Mouse (Mus musculus) adipocyte (in vitro differentiated cells): ENCODE data around the gene Dpp7.

Experiments used
- DNase-seq: peaks from one replicate; pipeline ENCODE4 v3.0.0-alpha.2; 2016; ENCODE audit warnings: low spot score

The Dpp7 gene

DNA sequence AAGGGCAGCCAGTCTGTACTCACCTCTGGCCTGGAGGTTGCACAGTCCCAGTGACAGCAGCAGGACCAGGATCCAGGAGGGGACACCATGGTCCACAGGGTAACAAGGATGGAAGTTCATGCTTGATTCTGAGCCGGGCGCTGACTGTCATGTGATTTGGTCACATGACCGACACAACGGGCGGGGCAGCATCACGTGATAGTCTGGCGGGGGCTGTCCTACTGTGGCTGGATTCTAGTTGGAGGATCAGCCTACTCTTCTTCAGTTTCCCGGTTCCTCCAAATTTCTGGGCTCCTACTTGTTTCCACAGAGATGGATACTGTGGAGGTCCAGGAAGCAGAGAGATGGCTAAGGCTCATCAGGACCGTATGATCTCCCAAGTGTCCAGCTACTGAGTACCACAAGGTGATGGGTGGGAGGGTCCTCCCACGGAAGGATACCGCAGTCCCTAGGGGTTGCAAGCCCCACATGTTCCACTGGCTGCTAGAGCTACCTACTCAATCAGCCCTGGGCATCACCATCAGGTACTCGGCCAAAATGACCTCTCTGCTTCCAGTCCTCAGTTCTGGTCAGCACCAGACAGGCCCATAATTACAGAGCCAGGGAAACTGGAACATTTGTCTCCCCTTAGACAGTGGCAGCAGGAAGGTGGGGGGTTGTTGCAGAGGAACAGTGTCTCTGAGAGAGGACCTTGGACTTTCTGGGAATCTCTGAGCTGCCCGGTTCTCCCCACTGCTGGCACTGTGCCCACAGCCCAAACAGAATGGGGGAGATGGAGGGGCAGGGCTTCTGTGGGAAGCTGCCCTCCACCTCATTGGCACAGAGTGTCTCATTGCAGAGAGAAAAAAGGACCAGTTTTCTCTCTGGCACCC lies at the start of gene Dpp7:
Gene Dpp7, minus strand, starts transcription at position 152 of the 872 bp plus-strand sequence.
- peak; percentile 88 for DNase-seq

DNA sequence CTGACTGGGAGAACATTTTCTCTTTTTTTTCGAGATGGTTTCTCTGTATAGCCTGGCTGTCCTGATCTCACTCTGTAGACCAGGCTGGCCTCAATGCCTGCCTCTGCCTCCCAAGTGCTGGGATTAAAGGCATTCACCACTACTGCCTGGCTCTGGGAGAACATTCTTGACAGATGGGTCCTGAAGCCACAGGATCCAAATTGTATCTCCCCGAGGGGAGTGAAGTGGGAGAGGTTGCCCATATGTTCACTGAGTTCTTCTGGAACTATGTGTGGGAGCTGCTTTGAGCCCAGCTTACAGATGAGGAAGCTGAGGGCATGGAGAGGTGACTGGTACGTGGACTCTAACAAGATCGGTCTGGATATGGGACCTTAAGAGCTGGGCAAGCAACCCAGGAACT lies 47.8 kb upstream of the Dpp7 start:
- peak; percentile 54 for DNase-seq

DNA sequence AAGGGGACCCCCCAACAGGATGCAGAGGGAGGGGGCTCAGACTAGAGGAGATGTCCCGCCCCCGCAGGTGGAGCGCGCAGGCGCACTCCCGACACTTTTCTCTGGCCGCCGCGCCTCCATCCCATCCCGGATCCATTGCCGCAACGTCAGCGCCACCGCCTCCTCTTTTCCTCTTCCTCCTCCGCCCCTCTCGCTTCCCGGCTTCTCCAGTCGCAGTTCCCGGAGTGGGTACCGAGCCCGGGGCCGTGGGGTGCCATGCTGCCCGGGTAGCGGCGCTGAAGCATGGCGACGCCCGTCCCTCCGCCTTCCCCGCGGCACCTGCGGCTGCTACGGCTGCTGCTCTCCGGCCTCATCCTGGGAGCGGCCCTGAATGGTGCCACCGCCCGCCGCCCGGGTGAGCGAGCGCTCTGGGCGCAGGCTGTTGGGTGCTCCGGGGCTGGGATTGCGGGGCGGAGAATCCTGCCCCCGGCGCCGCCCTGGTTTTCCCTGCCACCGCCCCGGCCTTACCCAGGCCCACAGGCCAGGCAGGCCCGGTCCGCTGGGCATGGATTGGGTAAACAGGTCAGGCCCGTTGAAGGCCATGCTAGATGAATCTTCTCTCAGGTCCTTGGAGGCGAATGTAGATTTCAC lies 46.9 kb upstream of the Dpp7 start:
- peak; percentile 70 for DNase-seq

DNA sequence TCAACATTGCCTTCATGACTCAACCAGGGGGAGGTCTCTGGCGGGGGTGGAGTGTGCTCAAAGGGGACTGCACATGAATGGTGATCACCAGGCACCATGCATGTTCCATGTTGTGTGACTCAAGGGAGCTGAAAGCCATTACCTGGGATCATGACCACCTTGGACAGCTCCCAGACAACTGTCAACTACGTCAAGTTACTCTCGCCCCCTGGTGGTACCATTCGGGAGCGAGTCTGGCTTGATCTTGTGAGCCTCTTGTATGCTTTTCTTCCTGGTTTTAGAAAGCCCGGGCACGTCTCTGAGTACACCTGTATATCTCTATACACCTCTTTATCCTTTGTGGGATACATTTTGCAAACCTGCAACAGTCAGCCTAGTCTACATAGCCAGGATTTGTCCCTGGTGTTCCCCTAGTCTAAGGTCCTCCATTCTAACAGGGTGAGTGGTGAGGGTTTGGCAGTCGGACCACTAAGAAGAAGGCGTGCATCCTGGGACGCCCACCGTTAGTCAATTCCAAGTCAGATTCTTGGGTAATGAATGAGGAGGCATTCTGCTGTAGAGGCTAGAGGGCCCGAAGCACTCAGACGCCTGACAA lies 46.3 kb upstream of the Dpp7 start:
- DNase-seq = peak; percentile 91

DNA sequence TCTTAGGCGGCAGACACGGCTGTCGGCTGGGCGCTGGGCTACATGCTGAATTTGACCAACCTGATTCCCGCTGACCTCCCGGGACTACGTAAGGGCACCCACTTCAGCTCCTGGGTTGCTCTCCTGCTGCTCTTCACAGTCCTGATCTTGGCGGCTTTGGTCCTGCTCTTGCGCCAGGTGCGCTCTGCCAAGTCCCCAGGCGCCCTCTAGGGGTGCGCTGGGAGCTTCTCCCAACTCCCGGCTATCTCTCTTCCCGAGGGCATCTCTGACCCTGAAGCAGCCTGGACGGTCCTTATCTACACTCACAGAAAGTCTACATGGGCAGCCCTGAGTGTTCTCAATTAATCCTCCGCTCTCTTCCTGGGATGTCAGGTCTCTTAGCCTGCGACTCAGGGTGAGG lies 44.6 kb upstream of the Dpp7 start:
- peak; percentile 53 for DNase-seq

DNA sequence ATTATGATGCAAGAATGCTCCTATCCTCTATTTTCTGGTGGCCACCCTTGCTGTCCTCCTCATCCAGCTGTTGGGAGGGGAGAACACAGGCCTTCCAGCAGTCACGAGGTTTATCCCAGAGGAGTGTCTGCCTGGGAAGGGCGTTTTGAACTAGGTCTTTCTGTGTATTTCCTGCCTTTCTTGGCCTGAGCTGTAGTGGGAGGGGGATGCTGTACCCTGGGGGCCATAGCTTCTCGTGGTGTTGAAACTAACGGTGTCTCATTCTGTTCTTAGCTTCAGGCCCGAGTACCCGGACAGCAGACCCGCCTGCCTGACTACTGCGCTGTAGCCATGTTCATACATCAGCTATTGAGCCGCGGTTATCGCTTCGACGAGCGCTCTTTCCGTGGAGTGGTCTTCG lies 44.1 kb upstream of the Dpp7 start:
- no peak for DNase-seq

DNA sequence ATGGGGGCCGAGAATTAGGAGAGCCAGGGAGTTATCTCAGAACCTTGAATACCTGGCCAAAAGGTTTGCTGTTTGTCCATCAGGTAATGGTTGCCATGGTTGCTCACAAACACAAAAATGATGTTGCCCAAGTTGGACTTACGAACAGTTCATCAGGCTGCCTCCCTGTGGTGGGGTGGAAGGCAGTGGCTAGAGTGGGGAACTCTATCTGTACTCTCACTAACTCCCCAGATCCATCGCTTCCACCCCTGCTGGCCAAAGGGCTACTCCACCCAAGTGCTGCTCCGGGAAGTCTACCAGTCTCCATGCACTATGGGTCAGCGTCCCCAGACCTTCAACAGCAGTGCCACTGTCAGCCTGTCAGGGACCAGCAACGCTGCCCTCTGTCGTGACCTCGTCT lies 42.9 kb upstream of the Dpp7 start, which contains the start of gene Npdc1:
Gene Npdc1, plus strand, starts transcription at position 301 of the 400 bp plus-strand sequence.
- no peak for DNase-seq

DNA sequence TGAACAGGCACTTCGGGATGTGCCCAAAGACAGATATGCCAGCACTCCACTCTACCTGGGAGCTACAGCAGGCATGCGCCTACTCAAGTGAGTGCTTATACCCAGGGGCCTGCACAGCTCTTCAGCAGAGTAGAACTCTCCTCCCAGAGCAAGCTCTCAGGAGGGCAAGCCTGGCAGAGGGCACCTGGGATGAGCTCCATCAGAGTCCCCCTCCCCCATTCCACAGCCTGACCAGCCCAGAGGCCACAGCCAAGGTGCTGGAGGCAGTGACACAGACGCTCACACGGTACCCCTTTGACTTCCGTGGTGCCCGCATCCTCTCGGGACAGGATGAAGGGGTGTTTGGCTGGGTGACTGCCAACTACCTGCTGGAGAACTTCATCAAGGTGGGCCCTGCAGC lies 41.9 kb upstream of the Dpp7 start:
- DNase-seq = no peak

DNA sequence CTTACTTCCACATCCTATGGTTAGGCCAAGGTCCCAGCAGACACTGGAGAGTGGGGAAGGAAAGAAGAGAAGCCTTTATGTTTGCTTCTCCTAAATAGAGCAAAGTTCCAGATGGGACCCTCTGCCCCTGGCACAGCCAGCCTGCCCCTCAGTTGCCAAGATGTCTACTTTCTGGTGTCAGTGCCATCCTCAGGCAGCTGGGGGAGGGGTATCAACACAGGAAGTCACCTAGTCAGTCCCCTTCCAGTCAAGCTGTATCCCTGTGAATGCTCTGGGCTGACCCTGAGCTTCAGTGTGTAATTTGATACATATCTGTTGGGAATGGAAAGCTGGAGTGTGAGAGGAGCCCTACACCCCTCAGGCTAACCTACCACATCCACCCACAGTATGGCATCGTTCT lies 40.9 kb upstream of the Dpp7 start:
- no peak for DNase-seq

DNA sequence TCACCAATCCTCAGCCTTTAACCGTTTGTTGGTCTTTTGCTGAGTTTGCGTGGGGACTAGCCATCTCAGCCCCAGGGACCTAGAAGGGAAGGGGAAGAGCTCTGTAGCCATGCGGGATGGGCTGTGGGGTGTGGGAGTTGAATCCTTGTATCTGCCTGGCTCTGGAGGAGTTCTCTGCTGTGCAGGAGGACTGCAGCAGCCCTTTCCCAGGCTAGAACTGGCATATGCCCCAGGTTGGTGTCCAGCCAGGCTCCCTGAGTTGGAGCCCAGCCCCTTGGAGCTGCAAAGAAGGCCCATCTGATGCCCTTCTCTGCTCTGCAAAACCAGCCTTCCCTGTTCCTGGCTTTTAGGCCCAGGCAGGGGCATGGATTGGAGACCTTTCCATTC lies 40.4 kb upstream of the Dpp7 start:
- peak; percentile 78 for DNase-seq

DNA sequence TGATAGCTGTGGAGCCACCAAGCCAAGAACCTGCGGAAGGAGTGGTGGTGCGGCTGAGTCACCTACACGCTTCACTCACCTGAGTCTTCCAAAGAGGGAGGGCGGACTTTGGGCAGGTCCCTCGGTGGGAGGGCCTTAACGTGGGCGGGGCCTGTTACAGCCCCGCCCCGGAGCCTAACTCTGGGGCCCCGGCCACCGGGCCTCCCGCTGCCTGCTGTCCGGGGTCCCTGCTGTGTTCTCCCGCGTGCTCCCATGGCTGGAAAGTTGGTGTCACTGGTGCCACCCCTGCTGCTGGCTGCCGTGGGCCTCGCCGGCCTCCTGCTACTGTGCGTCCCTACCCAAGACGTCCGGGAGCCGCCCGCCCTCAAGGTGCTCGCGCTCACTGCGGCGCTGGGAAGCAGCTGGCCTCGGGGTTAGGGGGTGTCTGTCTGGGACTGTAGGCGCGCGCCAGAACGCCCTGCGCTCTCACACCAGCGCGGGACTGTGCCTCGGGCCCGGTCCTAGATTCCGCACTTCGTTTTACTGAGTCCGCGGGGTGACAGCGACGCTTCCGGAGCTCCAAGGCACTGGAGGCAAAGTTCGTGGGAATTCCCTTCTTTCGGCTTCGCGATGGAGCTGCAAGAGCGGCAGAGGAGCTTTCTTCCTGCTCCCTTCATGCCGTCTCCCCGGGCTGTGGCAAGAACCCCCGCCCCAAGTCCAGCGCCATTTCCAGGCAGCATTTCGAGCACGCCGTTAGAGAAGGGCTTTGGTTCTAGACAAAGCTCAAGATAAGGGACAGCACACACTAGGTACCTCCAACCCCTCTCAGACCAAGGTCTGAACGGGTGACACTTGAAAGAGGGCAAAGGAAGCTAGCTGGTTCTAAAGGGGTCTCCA lies 39.8 kb upstream of the Dpp7 start, which contains the start of gene Entpd2:
Gene Entpd2, plus strand, starts transcription at position 154 of the 876 bp plus-strand sequence.
- no peak for DNase-seq

DNA sequence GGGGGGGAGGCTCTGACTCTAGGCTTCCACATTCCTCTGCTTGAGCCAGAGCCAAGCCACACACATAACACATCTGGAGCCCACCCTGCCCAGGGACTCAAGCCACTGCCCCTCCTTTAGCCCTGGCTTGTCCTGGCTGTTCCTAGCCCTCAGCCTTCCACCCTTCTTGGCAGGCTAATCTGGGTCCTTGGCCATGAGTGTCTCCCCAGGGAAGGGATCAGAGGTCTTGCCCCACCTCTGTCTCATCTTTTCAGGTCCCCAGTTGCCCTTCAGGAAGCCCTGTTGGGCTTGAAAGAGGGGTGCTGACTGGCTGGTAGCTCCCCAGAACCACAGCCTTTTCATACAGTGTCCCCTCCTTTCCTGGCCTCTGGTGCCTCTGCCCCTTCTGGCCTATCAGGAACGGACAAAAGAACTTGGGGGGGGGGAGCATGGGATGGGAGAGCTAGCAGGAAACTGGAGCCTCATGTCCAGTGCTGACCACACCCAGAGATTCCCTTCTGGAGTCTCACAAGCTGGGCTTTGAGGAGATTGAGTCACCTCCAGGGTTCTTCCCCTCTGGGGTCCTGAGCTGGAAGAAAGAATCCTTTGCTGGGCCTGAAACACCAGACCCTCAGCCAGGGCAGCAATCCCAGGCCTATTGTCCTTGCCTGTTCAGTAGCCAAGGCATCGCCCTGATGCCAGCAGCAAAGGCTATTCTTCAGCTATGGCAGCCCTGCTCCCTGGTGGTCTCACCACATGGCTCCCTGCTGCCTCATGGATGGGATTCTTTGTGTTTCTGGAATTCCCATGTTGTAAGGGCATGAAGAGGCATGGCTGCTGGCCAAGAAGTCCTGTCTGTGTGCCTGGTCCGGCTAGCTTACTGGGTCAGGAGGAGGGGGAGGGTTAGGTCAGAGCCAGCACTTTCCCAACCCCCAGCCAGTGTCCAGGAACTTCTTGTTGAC lies 38.4 kb upstream of the Dpp7 start:
- peak; percentile 88 for DNase-seq

DNA sequence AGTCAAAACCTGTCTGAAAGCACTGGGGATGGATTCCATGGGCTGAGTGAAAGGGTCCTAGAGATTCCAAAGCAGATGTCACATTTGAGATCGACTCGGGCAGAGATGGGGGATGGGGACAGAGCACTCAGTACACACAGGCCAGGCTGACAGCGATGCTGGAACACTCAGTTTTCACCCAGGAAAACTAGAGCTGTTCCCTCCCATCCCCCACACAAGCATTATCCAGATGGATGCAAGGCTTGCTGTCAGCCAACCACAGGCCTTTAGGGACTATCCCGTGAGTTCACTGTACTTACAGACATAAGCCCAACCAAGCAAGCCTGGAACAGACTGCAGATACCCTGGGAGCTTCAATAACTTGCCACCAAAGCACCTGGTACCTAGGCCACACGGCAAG lies 35.1 kb upstream of the Dpp7 start:
- DNase-seq = no peak

DNA sequence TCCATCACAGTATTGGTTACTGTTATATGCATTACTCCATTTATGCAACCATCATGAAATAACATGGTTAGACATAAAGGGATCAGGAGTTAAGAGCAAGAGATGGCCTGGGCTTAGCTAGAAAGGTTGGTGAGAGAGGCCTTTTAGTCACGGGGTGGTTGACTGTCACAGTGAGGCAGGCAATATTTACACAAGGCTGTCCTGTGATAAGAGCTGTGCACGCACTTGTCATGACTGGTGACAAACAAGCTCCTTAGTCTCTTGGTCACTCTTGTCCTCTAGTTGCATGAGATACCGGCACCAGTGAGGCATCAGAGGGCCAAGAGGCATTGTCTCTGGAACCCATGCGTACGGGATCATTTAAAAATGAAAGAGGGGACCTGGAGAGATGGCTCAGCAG lies 28.3 kb upstream of the Dpp7 start:
- no peak for DNase-seq

DNA sequence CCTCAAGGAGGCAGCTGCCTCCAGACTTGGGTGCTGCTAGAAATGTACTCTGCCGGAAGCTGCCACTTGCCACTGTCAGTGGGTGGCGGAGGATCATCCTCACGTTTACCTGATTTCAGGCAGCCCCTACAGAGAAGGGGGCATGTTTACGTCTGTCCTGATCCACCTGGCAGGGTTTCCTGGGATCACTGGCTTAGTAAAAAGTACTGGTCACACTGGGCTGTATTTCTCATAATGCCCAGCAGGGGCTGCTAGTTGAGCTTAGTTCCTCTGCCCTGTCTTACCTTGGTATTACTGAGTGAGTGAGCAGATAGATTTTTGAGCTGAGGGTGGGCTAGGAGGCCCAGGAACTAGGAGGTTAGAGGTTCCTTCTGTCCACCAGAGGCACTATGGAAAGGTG lies 20.4 kb upstream of the Dpp7 start:
- peak; percentile 79 for DNase-seq

DNA sequence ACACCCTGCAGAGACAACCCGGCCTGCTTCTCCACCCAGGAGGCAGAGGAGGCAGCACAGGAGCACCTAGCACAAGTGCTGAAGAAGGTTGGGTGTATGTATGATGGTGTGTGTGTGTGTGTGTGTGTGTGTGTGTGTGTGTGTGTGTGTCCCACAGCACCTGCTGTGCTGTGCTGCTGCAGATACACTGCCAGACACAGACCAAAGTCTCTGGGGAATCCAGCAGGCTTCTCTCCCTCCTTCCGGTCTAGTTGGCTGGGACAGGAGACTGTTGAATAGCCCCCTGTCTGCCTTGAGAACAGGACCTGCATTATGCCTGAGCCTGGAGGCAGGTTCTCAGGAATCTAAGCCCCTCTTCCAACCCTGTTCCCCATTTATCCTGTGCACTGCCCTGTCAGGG lies 17.3 kb upstream of the Dpp7 start:
- DNase-seq = no peak

DNA sequence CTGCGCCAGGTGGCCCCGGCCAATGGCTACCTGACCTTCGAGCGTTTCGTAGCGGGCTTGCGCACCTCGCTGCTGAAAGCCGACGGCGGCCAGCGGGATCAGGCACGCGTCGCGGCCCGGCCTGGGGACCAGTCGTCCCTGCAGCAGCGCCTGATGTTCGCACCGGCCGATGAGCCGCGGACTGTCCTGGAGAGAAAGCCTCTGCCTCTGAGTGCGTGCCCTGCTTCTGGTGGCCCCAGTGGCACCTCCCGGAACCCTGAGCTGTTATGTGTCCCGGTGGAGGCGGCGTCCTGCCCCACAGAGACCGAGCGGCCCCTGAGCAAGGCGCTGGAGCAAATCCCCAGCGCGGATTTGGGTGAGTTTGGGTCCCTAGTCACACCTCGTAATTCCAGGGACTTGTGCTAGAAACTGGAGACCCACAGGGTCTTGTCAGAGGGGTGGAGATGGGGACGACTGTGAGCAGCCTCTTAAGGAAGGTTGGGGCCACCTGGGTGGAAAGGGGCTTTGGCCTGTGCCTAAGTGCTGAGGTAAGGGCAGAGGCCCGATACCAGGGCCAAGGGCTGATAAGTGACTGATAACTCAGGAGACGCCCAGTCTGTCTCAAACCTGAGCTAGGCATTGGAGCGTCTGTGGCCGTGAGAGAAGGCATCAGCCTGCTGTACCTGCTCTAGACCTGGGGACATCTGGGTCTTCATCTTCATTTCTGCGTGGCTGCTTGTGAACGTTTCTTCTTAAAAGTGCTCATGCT lies 16.7 kb upstream of the Dpp7 start:
- no peak for DNase-seq

DNA sequence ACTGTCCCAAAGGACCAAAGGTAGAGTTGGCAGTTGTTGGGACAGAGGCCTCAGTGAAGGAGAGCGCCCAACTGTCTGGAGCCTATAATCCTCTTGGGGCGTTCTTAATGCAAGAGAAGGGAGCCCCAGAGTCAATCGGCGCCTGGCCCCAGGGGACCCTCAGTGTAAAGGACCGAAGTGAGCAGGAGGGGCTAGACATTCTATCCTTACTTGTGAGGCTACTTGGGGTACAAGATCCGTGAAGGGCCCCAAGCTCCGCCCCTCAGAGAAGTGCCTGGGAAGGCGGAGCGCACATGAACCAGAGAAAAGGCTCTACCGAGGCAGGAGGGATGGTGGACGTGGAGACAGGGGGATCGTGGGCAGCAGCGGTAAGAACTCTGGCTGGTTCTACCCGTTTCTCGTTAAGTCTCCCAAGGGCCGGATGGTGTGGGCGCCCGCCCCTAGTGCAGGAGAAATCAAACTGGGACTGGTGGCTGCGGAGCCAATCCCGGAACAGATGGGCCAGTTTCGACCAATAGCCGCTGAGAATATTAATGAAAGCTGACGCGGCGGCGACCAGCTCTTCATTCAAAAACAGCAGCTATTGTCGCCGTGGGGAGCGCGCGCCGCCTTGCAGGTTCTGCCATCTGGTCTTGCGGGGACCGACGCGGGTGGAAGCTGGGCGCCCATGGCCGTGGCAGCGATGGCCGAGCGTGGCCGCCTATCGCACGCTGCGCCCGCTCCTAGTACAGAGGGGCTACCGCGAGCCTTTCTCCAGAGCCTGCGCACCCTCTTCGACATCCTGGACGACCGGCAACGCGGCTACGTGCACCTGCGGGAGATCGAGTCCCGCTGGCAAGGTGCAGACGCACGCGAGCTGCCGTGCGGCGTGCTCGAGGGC lies 15.8 kb upstream of the Dpp7 start, which contains the start of gene Sapcd2:
Gene Sapcd2, plus strand, starts transcription at position 558 of the 880 bp plus-strand sequence.
- peak; percentile 78 for DNase-seq

DNA sequence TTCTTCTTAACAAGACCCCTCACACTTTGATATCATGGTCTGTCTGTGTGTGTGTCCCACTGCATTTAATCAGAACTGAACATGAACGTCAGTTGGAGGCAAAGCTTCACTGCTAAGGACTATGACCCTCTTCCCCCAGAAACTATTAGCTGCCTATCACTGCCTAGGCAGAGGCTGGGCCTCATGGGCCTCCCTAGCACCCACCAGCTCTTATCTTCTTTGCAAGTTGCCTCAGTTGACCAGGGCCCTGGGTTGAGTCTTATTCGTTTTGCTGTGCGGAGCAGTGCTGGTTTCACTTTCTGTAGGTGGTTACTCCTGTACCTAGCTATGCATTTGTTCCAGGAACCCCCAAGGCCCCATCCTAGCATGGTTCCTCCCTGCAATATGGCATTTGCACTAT lies 13.8 kb upstream of the Dpp7 start:
- no peak for DNase-seq
